13 mouse cellular contexts compared by ENCODE assay signal in genomic region chr17:86969582-86969981, GRCm38 (mm10). TPM values are rescaled to one million over a fixed set of nuclear protein-coding genes. Genes with fewer than 3 reads are reported as not detected.
DNase-seq lines count a peak whose midpoint lies in the region; TF ChIP-seq lines count a peak whose summit lies in the region.
"Had no signal": no experiment of that assay in that cellular context is flagged by ENCODE, and none has a peak within 500 bp of the region (broad histone marks: within the 10 kb centered on the region; RNA-seq: fewer than 3 reads in every experiment).

No protein-coding gene starts in this region.

- peaks cover 54% of the 10 kb centered on the region for H3K4me1 ChIP-seq in olfactory bulb, adult 2 months (ENCODE audit: control insufficient read depth, insufficient read depth, low read length)

- peak; percentile 24 for DNase-seq in lung, postnatal 10 days
- DNase-seq in lung, postnatal 14 days: no peak
- DNase-seq in brain, adult 2 months (ENCODE audit: low read depth, low spot score): peak; percentile 29
- DNase-seq in thymus, postnatal 4 days: peak; percentile 65
- DNase-seq in adipocyte (ENCODE audit: low spot score): no peak
- DNase-seq in left cerebral cortex, adult 8-10 months (ENCODE audit: low spot score in 2 of 2): no peak
- DNase-seq: retina, postnatal 1 day had no signal

- no peak for TF ChIP-seq CTCF in olfactory bulb, adult 2 months (IDR thresholded peaks at IDR 0.05; ENCODE audit: insufficient read depth, low read depth, low read length)

- no peak for TF ChIP-seq POLR2A in olfactory bulb, adult 2 months (IDR thresholded peaks at IDR 0.05; ENCODE audit: insufficient read depth, low read depth, low read length)

- H3K4me3 ChIP-seq in olfactory bulb, adult 2 months (ENCODE audit: insufficient read depth, low read depth, low read length): no peak overlapping the region
- H3K4me3 ChIP-seq: limb, embryonic 15.5 days had no signal

- 57% methylated on average over 5 of the region's 5 CpGs for WGBS in olfactory bulb, adult 2 months

- peak overlapping the region; percentile 33; the same call in 1 of the 2 replicates for H3K27ac ChIP-seq in olfactory bulb, adult 2 months (ENCODE audit: insufficient read depth, low read depth, low read length)
- H3K27ac ChIP-seq: limb, embryonic 15.5 days had no signal

RNA-seq across cellular contexts. Expression of gene Rhoq, which starts 6.7 kb away (rescaled TPM):
- polyA plus RNA-seq in olfactory bulb, adult 2 months (2012; ENCODE audit: insufficient read depth, insufficient read length, low replicate concordance, missing spikeins): not detected in 2 replicates
- 10 to 100 TPM; 31.8 to 39.5 (median 36.6) TPM for total RNA-seq in left cerebral cortex, adult 8-10 months (2022)

RNA-seq across cellular contexts. Expression of gene Atp6v1e2, which starts 21.9 kb away (rescaled TPM):
- not detected in 2 replicates for polyA plus RNA-seq in olfactory bulb, adult 2 months (2012; ENCODE audit: insufficient read depth, insufficient read length, low replicate concordance, missing spikeins)
- total RNA-seq in left cerebral cortex, adult 8-10 months (2022): not detected
- total RNA-seq: gastrocnemius, adult 18-20 months; layer of hippocampus, adult 8-10 months had no signal
- polyA plus RNA-seq: embryonic facial prominence, embryonic 14.5 days; limb, embryonic 15.5 days had no signal

RNA-seq across cellular contexts. Expression of gene Tmem247, which starts 52.4 kb away (rescaled TPM):
- polyA plus RNA-seq in olfactory bulb, adult 2 months (2012; ENCODE audit: insufficient read depth, insufficient read length, low replicate concordance, missing spikeins): not detected in 2 replicates
- not detected for total RNA-seq in left cerebral cortex, adult 8-10 months (2022)
- total RNA-seq: gastrocnemius, adult 18-20 months; layer of hippocampus, adult 8-10 months had no signal
- polyA plus RNA-seq: embryonic facial prominence, embryonic 14.5 days; limb, embryonic 15.5 days; midbrain, embryonic 11.5 days had no signal

RNA-seq across cellular contexts. Expression of gene Pigf, which starts 55.6 kb away (rescaled TPM):
- not detected in 2 replicates for polyA plus RNA-seq in olfactory bulb, adult 2 months (2012; ENCODE audit: insufficient read depth, insufficient read length, low replicate concordance, missing spikeins)
- 10 to 100 TPM; 18.0 to 21.0 (median 20.5) TPM for total RNA-seq in left cerebral cortex, adult 8-10 months (2022)

RNA-seq across cellular contexts. Expression of gene Cript, which starts 55.8 kb away (rescaled TPM):
- not detected in 2 replicates for polyA plus RNA-seq in olfactory bulb, adult 2 months (2012; ENCODE audit: insufficient read depth, insufficient read length, low replicate concordance, missing spikeins)
- total RNA-seq in left cerebral cortex, adult 8-10 months (2022): 10 to 100 TPM; 54.1 to 75.8 (median 67.2) TPM

Comparison
In these comparisons a context has a peak if more than half of its experiments do, and no peak if none do; other contexts are left out.
1. DNase-seq: peak in lung, postnatal 10 days (single experiment), brain, adult 2 months (single experiment) and thymus, postnatal 4 days (single experiment); none in lung, postnatal 14 days (single experiment), adipocyte (single experiment) and left cerebral cortex, adult 8-10 months (0 of 2).